Comparison of ENCODE assay signal across 27 mouse cellular contexts in genomic region chr3:144352559-144352958, GRCm38 (mm10).
DNase-seq lines count a peak whose midpoint lies in the region; ATAC-seq and TF ChIP-seq lines count a peak whose summit lies in the region.
"Had no signal": no experiment of that assay in that cellular context is flagged by ENCODE, and none has a peak within 500 bp of the region (broad histone marks: within the 10 kb centered on the region; RNA-seq: fewer than 3 reads in every experiment).

No protein-coding gene starts in this region.

- H3K9ac ChIP-seq in stomach, postnatal 0 days (ENCODE audit: low read length), result no peak overlapping the region
- H3K9ac ChIP-seq: embryonic facial prominence, embryonic 13.5 days; intestine, embryonic 15.5 days; liver, postnatal 0 days; midbrain, embryonic 15.5 days; neural tube, embryonic 15.5 days had no signal

- WGBS in stomach, postnatal 0 days, result 88% methylated on average over 4 of the region's 4 CpGs

- H3K4me3 ChIP-seq in stomach, postnatal 0 days (ENCODE audit: low read depth, low read length), result no peak overlapping the region
- H3K4me3 ChIP-seq: embryonic facial prominence, embryonic 13.5 days; erythroblast, embryonic 14.5 days; gastrocnemius, adult 2 months; intestine, embryonic 15.5 days; midbrain, embryonic 15.5 days; neural tube, embryonic 15.5 days had no signal

- H3K36me3 ChIP-seq in stomach, postnatal 0 days (ENCODE audit: control insufficient read depth, insufficient read depth, low read length), result no peaks in the 10 kb centered on the region
- H3K36me3 ChIP-seq: embryonic facial prominence, embryonic 13.5 days; intestine, embryonic 15.5 days; midbrain, embryonic 15.5 days; neural tube, embryonic 15.5 days had no signal

- ATAC-seq in megakaryocyte, adult 5-6 weeks (ENCODE audit: poor library complexity, severe bottlenecking), result peak; percentile 78
- ATAC-seq in stomach, postnatal 0 days (ENCODE audit: low FRiP score, low TSS enrichment), result no peak
- ATAC-seq: forebrain, embryonic 14.5 days; hindbrain, embryonic 16.5 days; intestine, embryonic 15.5 days; liver, postnatal 0 days; midbrain, embryonic 15.5 days had no signal

- no peaks in the 10 kb centered on the region for H3K4me1 ChIP-seq in stomach, postnatal 0 days (replicated peaks; ENCODE audit: control insufficient read depth, insufficient read depth)
- H3K4me1 ChIP-seq: intestine, embryonic 15.5 days; neural tube, embryonic 15.5 days had no signal

- DNase-seq in 3T3-L1 (ENCODE audit: low read depth, low spot score), result peak; percentile 79
- peak; percentile 63 for DNase-seq in NIH3T3 (ENCODE audit: low read depth)
- peak; percentile 25 for DNase-seq in adrenal gland, postnatal 25 days
- no peak for DNase-seq in layer of hippocampus, postnatal 14 days (ENCODE audit: low spot score in 2 of 2)
- no peak for DNase-seq in testis, postnatal 10 days (ENCODE audit: low spot score)
- DNase-seq in stomach, postnatal 0 days (ENCODE audit: low spot score), result no peak
- no peak for DNase-seq in gastrocnemius, adult 8-10 months (ENCODE audit: low spot score in 2 of 2)
- DNase-seq: cerebellum, adult 11 months; cerebellum, postnatal 14 days; embryo, embryonic 11 days; gastrocnemius, adult 2 months; kidney, adult 8-10 months; kidney, postnatal 10 days; liver, postnatal 0 days; lung, postnatal 10 days; spleen, adult 18-20 months; thymus, postnatal 25 days had no signal

- no peak for TF ChIP-seq CTCF in stomach, postnatal 0 days (IDR thresholded peaks at IDR 0.05; ENCODE audit: low read depth)

- H3K9me3 ChIP-seq in stomach, postnatal 0 days (ENCODE audit: control insufficient read depth, low read length), result no peaks in the 10 kb centered on the region
- H3K9me3 ChIP-seq: embryonic facial prominence, embryonic 13.5 days; intestine, embryonic 15.5 days; midbrain, embryonic 15.5 days; neural tube, embryonic 15.5 days had no signal

- no peak overlapping the region for H3K4me2 ChIP-seq in stomach, postnatal 0 days (replicated peaks; ENCODE audit: low read depth)
- H3K4me2 ChIP-seq: embryonic facial prominence, embryonic 13.5 days; heart, embryonic 11.5 days; intestine, embryonic 15.5 days; liver, embryonic 11.5 days; midbrain, embryonic 15.5 days; neural tube, embryonic 15.5 days had no signal

- no peaks in the 10 kb centered on the region for H3K27me3 ChIP-seq in stomach, postnatal 0 days (ENCODE audit: control insufficient read depth, insufficient read depth, low read length)
- H3K27me3 ChIP-seq: embryonic facial prominence, embryonic 13.5 days; intestine, embryonic 15.5 days; midbrain, embryonic 15.5 days; neural tube, embryonic 15.5 days had no signal

- no peak for TF ChIP-seq EP300 in stomach, postnatal 0 days (optimal IDR thresholded peaks at IDR 0.05)

- no peak overlapping the region for H3K27ac ChIP-seq in stomach, postnatal 0 days (replicated peaks)
- H3K27ac ChIP-seq: embryonic facial prominence, embryonic 13.5 days; gastrocnemius, adult 2 months; intestine, embryonic 15.5 days; midbrain, embryonic 15.5 days; neural tube, embryonic 15.5 days had no signal

Comparison
In these comparisons a context has a peak if more than half of its experiments do, and no peak if none do; other contexts are left out.
1. DNase-seq: peak in 3T3-L1 (single experiment), NIH3T3 (single experiment) and adrenal gland, postnatal 25 days (single experiment); none in layer of hippocampus, postnatal 14 days (0 of 2), testis, postnatal 10 days (single experiment), stomach, postnatal 0 days (single experiment) and gastrocnemius, adult 8-10 months (0 of 2).